Mouse (Mus musculus): Measurements from ENCODE around the gene Krtap2-4.

DNA sequence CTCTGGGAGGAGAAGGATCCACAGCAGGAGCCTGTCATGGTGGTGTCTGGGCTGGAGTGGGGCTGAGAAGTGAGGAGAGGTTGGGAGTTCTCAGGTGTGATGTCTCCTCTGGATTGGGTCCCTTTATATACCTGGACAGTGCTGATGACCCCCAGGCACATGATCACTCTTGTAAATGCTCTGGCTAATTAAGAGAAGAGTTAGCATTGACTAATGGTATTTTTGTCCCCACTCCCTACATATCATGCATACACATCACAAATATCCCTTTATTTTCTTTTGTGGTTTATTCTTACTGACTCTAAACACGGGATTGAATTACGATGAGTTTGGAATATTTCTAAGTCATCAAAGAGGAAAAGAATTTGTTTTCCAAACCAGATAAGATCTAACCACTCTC, 5.7 kb upstream of the Krtap2-4 start, which contains the start of gene Gm11562:
- TF ChIP-seq CTCF (conservative IDR thresholded peaks at IDR 0.05; ENCODE audit: insufficient read depth, insufficient read length, low read depth, low read length) (no peak), POLR2A (IDR thresholded peaks at IDR 0.05; ENCODE audit: low read depth, low read length) (no peak)
